Mouse (Mus musculus): ENCODE results near the gene Mvb12b.

Gene Mvb12b

GRCm38 (mm10) chr2:33817080-33817479 lies 70.7 kb downstream of the Mvb12b start:
- DNase-seq (ENCODE audit: inconsistent age in 2 of 2, low spot score in 1 of 2) = no peak

DNA sequence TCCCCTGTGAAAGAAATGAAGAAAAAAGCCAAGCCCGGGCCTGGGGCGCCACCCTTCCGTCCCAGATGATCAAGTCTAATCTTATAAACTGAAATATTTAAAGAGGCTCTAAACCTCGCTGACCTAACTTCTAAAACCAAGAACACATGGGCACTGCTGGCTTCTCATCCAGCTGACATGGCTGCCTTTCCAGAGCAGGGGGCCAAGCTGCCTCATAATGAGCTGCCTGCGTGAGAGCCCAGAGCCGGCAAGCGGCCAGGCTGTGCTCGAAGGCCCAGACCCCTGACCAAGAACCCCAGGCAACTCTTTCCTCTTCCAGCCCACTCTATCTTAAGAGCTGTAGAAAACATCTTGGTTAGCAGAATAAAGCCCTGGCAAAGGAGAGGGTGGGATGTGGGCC lies 73.2 kb downstream of the Mvb12b start:
- DNase-seq (ENCODE audit: inconsistent age in 2 of 2, low spot score in 1 of 2) = no peak

GRCm38 (mm10) chr2:33813501-33814240 lies 74.1 kb downstream of the Mvb12b start:
- DNase-seq (ENCODE audit: inconsistent age in 2 of 2, low spot score in 1 of 2) = no peak

DNA sequence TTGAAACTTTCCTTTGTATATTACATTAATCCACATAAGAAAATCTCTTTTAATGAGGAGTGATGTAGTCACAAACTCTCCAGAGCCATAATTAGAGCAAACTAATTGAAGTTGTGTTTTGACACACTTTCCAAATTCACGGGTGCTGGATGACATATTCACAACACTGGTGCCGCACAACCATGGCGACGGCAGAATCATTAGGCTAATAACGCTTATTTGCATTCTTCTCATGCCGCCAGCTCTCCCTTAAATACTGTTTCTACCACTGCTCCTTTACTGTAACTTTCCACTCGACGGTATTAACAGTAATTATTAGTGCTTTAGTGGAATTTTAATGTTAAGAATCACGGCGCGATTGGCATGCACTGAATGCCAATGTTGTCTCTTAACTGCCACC lies 74.8 kb downstream of the Mvb12b start:
- DNase-seq (ENCODE audit: inconsistent age in 2 of 2, low spot score in 1 of 2) = no peak

GRCm38 (mm10) chr2:33811349-33811890 lies 76.3 kb downstream of the Mvb12b start:
- no peak for DNase-seq (ENCODE audit: inconsistent age in 2 of 2, low spot score in 1 of 2)

- no peak for DNase-seq (ENCODE audit: inconsistent age in 2 of 2, low spot score in 1 of 2)
These were observed 78.7 kb downstream of the Mvb12b start for GRCm38 (mm10) chr2:33809081-33809480.

GRCm38 (mm10) chr2:33808032-33808431 lies 79.7 kb downstream of the Mvb12b start:
- no peak for DNase-seq (ENCODE audit: inconsistent age in 2 of 2, low spot score in 1 of 2)

- no peak for DNase-seq (ENCODE audit: inconsistent age in 2 of 2, low spot score in 1 of 2)
These were observed 82.1 kb downstream of the Mvb12b start for GRCm38 (mm10) chr2:33805640-33806039.

GRCm38 (mm10) chr2:33803717-33804214 lies 84.0 kb downstream of the Mvb12b start:
- DNase-seq (ENCODE audit: inconsistent age in 2 of 2, low spot score in 1 of 2) = no peak

GRCm38 (mm10) chr2:33803083-33803615 lies 84.6 kb downstream of the Mvb12b start:
- no peak for DNase-seq (ENCODE audit: inconsistent age in 2 of 2, low spot score in 1 of 2)

DNA sequence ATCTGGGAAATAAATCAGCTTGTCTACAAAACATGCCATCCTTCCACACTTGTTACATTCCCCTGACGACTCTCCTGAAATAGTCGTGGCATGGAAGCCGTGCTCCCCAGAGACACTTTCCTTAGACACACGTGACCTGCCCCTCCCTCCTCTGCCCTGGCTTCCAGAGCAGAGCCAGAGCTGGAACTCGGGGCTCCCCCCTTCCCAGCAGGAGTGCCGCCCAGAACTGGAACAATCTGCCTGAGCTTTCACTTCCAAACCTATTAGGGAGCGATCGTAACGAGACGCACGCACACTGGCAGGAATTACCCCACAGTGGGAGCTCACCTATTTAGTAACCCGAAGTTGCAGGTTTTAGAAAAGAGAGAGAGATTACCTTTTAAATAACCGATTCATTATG lies 86.0 kb downstream of the Mvb12b start:
- DNase-seq (ENCODE audit: inconsistent age in 2 of 2, low spot score in 1 of 2) = no peak

GRCm38 (mm10) chr2:33801336-33801735 lies 86.4 kb downstream of the Mvb12b start:
- DNase-seq (ENCODE audit: inconsistent age in 2 of 2, low spot score in 1 of 2) = no peak

- no peak for DNase-seq (ENCODE audit: inconsistent age in 2 of 2, low spot score in 1 of 2)
These were observed 87.5 kb downstream of the Mvb12b start for GRCm38 (mm10) chr2:33800221-33800620.

DNA sequence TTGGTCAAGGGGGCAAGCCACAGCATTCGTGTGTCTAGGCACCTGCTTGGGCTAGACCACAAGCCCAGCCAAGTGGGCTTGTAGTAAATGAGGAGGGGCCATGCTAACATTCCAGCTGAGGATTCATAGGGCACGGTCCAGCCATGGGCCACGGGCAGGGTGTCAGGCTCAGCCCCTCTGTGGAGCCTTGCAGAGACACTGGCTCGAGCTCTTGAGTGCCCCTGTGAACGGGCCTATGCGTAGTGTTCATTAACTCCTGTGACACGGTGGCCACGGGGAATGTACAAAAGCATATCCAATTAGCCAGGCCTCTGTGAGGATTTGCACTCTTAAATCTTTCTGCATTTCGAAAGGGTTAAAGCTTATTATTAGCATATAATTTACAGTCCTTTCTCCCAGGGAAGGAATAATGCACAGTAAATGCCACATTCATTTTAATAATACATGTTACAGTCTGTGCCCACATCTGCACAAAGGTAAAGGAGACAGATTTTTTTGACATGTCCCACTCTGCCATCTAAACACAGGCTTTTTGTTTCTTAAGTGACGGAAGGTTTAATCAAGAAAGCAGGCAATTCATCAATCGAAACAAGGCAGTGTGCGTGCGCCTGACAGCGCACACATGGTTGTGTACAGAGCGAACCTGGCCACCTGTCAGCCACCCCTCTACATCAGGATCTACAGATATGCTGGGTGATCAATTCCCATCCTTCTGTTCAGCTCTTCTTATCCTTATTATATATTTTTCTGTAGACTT lies 91.9 kb downstream of the Mvb12b start:
- no peak for DNase-seq (ENCODE audit: inconsistent age in 2 of 2, low spot score in 1 of 2)

DNA sequence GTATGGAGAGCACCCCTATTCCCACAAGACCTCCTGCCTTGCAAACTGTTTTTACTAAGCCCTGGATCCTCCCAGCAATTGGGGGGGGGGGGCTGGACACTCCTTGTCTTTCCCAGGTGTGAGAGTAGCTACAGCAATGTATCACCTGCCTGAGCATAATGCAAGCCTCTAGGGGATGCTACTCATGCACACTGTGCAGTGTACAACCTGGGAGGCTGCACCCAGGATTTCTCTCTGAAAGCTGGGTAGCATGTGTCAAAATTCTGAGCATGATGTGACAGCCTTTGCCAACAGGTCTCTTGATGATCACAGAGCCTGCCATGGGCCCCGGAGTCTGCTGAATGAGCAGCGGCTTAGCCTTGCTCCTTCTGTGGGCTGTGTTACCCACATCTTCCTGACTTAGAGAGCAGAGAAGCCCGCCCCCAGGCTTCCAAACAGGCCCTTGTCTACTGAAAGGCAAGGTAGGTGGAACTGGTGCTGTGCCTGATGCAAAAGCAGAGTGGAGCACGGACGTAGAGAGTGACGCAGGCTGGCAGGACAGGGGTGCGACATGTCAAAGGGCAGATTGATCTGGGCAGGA lies 92.7 kb downstream of the Mvb12b start:
- DNase-seq (ENCODE audit: inconsistent age in 2 of 2, low spot score in 1 of 2) = no peak

DNA sequence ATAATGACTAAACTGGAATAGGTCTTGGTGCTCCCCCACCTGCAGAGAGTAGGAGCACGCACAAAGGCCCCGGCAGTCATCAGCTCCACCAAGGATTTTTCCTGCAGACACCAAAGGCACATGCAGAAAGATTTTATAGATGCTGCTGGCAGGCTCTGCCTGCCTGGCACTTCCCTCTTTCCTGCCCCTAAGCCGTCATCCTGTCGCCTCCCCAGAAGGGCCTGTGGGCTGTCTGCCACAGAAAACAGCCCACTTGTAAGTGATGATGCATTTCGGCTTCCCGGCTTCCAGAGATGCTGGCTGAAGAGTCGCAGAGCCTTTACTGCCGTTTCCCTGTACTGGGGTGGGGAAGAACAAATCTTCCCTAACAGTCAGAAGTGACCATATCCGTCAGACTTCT lies 93.3 kb downstream of the Mvb12b start:
- DNase-seq (ENCODE audit: inconsistent age in 2 of 2, low spot score in 1 of 2) = no peak

GRCm38 (mm10) chr2:33790301-33790700 lies 97.4 kb downstream of the Mvb12b start:
- DNase-seq (ENCODE audit: inconsistent age in 2 of 2, low spot score in 1 of 2) = no peak

- no peak for DNase-seq (ENCODE audit: inconsistent age in 2 of 2, low spot score in 1 of 2)
These were observed 98.0 kb downstream of the Mvb12b start for GRCm38 (mm10) chr2:33789732-33790131.

DNA sequence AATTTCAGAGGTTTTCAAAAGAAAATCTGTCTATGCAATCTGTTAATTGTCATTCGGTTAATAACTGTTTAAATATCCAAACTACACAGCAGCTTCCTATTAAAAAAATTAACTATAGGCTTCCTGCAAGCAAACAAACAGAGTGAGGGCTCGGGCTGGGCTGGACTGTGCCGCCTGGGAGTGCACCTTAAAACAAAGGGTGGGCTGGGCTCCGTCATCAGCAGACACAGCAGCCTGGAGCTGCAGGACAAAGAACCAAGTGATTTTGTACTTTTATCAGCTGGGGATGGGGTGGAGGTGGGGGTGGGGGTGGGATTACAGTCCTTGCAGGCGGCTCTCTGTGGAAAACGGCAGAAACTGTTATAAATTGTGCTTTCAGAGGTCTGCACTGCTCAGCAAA lies 98.5 kb downstream of the Mvb12b start:
- DNase-seq (ENCODE audit: inconsistent age in 2 of 2, low spot score in 1 of 2) = no peak

GRCm38 (mm10) chr2:33788851-33789250 lies 98.9 kb downstream of the Mvb12b start:
- no peak for DNase-seq (ENCODE audit: inconsistent age in 2 of 2, low spot score in 1 of 2)

DNA sequence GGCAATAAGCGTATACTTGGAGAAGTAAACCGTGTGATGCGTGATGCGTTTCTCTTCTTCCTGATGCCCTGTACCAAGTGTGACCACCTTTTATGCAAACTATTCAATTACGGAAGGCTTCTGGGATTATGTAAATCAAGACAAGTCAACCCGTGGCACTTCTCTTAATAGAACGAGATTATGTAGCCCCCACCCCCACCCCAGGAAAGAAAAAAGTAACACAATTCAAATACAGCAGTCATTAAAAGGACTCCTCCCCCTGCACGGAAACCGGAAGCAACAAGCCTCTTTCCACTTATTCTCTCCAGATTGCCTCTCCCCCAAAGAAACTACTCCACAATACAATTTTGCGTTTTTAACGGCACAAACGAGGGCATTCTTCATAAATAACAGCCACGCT lies 99.6 kb downstream of the Mvb12b start:
- DNase-seq (ENCODE audit: inconsistent age in 2 of 2, low spot score in 1 of 2) = no peak
